Mouse (Mus musculus) urinary bladder, postnatal 25 days (tissue): ENCODE measurements around the gene Ccdc85c.

Experiments
- DNase-seq: peaks from one replicate; pipeline ENCODE4 v3.0.0; 2022; ENCODE audit warnings: low spot score

Ccdc85c gene

DNA sequence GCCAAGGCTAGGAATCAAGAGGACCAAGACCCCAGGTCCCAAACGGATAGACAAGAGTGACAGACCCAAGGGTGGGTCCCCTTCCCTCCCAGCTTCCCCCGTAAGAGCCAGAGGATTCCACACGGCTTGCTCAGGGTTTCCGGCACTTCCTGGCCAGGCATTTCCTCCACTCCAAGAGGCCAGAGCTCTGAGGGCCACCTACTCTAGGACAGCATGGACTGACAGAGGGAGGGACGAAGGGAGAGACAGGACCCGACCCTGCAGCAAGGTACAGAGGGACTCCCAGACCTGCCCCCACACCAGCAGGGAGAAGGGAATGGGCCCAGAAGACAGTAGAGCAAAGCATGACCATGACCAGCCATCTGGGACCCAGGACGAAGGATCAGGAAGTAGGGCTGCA is 7.6 kb downstream of the Ccdc85c start:
- no peak for DNase-seq

DNA sequence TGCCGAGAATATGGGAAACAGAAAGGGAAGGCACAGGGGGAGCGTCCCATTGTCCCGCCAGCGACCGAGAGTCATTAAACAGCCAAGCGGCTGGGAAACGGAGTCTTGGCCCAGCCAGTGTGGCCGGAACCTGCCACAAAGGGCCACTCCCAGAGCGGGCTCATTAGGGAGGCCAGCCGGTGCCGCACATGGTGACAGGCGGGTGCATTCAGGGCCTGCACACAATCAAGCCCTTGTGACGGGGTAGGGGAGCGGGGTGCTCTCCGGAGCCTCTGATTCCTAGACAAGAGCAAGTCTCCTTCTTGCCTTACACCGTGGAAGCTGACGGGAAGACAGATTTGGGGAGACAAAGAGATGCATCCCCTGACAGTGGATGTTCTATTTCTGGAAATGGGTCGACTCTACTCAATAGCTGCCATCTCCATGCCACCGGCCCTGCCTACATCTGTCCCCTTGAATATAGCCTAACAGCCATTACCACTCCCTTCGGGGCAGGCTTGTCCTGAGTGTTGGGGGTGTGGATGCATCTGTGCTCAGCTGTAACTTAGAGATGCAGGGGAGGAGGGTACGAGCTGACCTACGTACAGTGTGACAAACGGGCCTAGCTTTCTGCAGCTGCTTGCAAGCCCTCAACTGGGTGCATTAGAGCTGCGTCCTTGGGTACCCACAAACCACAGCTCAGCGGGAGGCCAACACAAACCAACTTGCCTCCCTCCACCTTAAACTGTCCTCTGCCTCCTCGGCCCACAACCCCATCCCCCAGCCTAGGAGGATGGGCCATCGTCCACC is 9.2 kb downstream of the Ccdc85c start:
- no peak for DNase-seq

DNA sequence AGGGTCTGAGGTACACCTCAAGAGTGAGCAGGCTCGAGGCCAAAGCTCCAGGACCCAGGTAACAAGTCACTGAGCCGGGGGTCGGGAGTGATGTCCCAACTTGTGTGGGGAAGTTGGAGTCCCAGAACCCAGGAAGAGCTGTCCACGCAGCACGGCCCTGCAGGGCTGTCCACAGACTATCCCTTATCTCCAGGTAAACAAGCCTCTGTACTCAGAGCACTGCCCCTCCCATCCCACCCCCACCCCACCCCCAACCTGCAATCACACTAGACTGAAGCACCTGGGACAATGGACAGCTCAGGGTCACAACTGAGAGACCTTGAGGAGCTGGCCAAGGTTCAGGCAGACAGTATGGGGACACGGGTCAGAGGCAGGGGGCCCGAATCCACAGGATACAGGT is 10.3 kb downstream of the Ccdc85c start:
- DNase-seq: no peak

DNA sequence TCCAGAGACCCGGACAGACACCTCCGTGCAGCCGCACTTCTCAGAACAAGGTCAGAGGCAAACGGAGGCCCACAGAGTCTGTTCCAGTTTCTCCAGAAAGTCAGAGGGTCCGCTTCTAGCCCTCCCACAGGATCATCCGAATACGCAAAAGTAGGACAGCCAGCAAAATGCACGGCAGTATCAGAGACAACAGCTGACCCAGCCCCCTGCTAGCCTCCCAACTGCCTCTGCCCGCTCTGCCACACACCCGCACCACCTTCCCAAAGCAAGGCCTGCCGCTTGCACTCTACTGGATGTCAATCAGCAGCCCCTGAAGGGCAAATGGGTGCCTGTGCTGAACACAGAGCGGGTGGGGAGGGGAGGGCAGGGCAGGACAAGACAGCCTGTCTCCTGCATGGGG is 14.3 kb downstream of the Ccdc85c start:
- DNase-seq: no peak

DNA sequence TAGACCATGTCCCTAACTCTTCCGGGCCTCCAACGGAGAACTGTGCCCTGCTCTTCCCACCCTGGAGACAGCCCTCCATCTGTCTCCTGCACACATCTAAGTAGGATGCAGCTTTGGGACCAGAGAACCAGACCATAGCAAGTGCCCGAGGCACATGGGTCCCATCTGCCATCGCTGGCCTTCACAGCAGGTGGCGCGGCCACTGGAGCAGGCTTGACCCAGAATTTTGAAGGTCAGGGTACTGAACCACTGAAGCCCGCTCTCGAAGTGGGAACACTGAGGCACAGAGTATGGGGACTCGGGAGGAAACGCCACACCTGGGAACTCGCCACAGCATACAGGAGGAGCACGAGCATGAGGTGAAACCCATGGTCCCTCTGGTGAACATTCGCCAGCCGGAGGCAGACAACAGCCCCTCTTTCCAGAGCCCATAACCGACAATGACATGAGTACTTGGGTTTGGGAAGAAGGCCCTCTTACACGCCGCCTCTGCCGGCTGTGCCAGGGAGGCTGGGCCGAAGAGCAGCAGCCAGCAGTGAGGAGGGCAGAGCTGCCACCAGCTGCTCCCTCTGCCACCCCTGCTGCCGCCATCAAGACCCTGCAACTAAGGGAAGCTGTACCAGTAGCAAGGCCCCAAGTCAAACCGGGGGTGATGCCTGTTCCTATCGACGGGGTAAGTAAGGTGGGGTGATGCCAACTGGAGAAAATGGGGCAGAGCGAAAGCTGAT is 15.7 kb downstream of the Ccdc85c start:
- no peak for DNase-seq

DNA sequence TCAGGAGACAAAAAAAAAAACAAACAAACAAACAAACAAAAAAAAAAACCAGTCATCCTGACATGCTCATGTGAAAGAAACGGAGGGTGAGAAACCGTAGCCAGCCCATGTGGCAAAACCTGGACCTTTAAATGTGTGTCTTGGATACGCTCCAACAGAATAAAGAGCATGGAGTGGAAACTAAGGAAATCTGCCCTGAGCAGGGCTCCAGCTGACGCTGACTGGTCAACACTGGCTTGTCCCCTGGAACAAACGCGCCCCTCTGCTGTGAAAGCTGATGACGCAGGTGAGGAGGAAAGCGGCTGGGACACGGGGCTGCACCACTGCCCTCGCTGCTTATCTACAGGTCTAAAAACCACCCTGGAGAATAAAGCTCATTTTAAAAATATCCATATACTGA is 18.5 kb downstream of the Ccdc85c start:
- DNase-seq: no peak

DNA sequence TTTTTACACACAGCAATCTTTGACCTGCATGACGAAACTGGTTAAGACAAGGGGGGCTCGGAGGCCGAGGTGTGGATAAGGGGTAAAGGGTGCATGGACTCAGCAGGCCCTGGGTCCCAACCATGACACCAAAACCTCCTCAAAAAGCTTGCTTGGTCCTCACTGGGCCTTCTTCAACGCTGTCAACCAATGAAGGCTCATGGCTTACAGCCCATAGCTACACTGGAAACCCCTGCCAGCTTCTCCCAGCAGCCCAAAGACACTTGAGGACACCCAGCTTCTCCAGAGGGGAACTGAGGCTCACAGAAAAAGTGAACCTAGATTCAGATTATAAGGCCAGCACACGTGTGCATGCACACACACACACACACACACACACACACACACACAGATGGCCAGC is 19.3 kb downstream of the Ccdc85c start:
- DNase-seq: no peak

DNA sequence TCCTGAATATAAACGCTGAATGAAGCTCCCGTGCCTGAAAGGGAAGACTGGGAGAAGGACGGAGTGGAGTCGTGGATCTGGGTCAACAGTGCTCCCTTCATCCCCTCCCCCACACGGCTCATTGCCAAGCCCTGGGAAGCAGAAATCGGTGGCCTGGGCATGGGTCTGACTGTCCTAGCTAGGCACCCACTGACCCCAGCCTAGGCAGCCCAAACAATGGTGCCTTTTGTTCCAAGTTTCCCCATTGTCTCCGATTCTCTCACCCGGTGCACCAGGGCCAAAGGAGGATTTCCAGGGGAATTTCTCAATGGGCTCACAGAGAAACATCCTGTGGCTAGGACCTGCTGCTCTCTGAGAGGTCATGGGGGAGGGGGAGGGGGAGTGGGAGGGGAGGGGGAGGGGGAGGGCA is 19.7 kb downstream of the Ccdc85c start:
- no peak for DNase-seq

DNA sequence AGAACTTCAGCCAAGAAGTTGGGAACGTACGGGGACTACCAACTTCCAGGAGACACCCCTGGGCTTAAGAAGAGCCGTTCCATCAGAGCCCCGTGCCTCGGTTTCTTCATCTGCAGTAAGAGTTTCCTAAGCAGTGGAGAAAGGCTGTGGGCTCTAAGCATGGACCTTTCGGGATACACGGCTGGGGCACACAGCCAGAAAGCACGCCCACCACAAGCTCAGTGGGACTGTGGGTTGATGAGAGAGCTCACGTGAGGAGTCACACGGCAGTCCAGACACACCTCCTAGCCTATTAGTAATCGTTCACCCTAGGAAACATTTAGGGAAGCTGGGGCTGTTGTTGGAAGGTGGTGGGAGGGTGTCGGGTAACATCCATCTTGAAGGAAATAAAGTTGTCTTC is 22.2 kb downstream of the Ccdc85c start:
- no peak for DNase-seq

DNA sequence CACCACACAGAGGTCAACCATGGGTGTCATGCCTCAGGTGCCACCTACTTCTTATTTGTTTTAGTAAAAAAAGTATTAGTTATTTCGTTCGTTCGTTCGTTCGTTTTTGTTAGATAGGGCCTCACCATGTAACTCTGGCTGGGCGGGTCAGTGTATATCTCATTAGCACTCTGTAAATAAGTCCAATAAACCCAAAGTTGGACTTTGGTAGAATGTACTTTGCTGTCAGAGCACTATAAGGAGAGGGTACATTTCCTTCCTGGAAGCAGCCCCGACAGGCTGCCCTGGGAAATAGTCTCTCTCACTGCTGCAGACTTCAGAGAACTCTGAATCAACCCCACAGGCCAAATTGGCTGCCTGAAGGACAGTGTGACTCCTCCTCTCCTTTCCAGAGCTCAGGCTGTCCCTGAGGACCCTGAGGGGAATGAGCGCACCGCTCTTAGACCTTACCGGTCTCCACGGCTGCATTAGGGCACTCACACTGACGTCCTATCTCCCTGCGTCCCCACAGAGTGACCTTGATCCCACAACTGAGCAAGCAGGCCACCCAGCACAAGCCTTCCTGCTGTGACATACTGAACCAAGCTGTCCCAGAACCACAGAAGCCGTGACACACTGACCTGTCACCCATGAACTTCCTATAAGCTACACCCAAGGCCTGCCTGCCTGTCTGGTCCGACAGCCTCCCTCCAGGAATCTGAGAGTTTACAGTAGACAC is 23.2 kb downstream of the Ccdc85c start:
- DNase-seq: no peak

DNA sequence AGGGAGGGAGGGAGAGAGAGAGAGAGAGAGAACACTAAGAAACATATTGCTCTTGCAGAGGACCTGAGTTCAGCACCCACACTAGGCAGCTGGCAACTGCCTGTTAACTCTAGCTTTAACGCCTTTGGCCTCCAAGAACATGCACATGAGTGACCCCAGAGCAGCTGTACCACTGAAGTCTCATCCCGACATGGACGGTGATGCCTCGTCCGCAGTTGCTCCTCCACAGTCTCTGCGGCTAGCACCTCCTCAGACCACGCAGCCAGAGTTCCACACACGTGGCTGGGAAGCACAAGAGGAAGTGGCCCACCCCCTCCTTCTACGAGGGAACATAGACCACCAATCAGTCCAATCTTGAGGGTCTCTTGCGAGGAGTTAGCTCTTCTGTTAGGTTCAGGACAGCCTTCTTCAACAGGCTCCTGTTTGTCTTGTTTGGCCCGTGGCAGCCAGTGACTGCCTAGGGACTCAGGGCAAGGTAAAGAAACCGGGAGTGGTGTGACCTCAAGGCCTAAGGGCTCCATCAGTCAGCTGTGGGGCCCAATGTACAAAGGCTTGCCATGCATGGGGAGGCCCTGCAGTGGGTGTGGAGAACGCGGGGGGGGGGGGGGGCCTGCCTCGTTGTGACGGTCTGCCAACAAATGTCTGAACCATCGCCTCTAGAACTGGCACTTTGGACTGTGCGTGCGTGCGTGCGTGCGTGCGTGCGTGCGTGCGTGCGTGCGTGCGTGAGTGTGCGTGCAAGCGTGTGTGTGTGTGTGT is 24.0 kb downstream of the Ccdc85c start:
- no peak for DNase-seq

DNA sequence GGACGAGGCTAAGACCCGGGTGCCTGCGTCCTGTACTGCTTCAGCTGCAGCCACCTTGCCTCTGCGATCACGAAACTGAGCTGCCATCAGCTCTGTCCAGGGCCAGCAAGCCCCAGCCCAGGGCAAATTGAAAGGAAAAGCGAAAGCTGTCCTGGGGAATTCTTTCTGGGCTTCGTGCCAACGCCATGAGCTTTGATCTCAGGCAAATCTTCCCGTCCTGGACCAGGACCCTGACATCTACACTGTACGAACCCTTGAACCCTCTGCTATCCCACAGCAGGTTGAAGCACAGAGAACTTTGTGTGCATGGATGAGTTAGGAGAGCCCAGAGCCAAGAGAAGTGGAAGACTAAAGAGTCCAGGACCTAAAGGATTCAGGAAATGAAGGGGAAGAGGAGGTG is 25.7 kb downstream of the Ccdc85c start:
- DNase-seq: no peak

DNA sequence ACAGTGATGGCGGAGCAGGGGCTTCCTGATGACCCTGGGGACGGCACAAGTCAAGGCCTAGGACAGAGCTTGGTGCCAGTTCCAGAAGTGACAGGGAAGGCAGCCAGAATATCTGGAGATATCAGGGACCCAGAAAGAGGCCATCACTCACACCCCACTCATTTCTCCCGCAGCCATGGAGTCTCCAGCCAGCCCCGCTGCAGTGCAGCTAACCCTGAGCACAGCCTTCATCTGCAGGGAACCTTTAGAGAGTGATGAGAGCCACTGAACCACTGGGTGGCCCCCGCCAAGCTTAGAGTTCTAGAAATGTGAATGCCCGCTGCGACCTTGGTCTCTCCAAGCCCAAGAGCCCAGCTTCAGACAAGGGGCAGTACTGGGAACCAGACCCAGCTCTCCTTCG is 26.2 kb downstream of the Ccdc85c start:
- DNase-seq: no peak

DNA sequence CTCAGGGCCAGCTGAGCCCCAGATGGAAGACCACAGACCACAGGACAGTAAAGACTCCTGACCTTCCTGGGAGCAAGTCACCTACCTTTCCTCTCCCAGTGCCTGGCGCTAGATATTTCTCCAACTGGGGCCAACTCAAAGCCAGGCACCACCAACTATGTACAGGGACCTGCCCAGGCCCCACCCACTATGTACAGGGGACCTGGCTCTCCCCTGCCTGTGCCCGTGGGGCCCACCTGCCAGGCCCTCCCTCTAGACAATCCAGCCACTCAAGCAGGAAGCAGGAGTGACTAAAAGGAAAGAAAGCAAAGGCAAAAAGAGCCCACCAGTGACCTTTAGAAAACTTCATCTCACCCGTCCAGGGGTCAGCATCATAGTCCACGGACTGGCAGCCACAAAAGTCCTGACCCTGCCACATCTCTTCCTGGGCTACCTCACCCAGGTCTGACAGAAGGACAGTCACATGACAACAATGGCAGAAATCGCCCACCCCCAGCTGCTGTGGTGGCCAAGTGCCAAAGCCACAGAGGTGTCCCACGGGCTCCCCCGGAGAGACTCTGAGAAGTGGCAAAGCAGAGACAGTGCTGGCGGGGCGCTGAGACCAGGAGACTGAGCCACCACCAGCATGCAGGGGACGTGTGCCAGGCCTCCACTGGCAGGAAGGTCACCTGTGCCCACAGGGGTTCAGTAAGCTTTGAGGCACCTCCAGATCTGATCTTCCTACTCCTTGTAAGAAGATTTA is 28.3 kb downstream of the Ccdc85c start:
- no peak for DNase-seq

DNA sequence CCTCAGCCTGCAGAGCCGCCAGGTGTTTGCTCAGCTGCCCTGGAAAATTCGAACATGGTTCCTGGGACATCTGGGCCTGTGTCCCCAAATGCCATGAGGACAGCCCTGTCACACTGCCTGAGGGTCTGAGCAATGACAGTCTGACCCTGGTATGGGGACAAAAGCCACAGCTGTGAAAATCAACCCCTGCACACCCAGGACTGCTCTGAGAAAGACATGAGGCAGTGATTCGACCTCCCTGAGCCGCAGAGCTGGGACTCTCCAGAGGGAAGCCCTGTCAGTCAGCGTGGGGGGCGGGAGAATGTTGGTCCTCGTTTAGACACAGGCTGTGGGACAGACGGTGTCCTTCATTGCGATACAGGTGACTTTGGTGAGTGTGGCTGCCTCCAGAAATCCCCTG is 29.6 kb downstream of the Ccdc85c start:
- DNase-seq: no peak

DNA sequence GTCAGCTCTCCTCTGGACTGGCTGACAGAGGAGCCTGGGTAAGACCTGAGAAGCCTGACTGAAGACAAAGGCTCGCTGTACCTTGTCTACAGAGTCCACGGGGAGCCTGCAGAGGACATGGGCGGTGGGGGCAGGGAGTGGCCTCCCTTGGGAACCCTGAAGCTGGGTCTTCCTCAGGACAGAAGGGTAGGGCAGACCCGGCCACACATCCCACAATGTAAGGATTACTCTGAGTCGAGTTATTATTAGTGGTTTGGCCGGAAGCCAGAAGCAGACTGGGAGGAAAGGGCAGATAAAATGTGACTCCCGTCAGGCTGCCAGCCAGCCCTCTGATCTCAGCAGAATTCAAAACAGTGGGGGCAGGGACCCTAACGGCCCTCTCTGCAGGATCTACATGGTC is 30.4 kb downstream of the Ccdc85c start:
- DNase-seq: peak; percentile 48

DNA sequence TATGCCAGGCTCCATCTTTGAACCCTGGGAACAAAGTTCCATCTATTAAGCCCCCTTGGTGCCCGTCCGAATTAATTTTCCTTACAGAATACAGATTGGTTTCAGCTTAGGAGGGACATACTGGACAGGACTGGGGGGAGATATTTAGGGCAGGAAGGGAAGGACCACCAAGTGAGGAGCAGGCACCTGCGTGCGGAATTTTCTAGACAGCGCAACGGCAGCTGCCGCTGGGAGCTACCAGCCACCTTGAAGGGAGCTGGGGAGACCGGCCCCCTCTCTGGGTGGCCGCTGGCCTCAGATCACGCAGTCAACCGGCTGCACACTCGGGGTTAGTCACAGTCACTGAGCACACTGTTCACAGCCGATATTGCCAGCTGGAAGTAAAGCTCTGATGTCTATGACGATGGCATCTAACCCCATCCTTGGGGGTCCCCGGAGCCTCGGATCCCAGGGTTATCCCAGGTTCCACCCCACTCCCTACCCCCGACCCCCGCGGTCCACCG is 32.9 kb downstream of the Ccdc85c start:
- DNase-seq: no peak

DNA sequence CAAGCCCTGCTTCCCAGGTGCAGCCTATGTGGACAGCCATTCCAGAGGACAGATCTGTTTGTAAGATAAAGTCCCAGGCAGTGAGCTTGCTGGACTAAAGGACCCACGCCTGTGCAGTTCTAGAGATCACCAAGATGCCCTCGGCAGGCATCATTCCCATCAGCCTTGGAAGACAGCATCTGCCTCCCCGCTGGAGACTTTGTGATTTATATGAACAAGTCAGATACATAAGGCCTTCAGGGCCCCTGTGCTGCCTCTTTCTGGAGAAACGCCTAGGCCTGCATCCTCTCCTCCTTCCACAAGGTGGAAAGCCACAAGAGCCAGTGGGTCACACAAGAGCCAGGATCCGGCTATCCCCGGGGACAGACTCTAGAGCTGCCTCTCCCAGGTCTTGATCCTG is 33.6 kb downstream of the Ccdc85c start:
- no peak for DNase-seq

DNA sequence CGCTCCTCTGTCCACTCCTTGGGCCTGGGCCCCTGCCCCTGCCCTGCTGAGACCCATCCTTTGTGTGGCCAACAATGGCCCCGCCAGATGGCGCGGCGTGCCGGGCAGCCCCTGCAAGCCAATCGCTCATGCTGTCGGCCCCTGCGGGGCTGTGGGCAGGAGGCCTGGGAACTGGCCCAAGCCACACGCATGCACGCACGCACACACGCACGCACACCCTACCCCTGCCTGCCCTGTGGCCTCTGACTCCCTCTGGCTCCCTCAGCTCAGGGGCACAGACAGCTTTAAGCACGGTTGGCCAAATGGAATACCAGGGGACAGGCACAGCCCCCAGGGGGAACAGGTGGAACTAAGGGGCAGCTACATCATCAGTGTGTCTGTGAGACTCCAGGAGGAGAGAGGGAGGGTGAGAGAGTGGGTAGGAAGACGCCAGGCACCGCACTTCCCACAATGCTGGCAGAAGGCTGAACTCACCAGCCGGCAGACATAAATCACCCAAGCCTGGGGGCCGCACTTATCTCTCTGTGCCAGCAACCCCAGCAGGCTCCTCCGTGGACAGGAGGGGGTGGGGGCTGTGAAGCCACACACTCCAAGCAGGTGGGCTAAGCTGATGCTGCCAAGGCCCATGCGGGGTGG is 34.2 kb downstream of the Ccdc85c start:
- no peak for DNase-seq

DNA sequence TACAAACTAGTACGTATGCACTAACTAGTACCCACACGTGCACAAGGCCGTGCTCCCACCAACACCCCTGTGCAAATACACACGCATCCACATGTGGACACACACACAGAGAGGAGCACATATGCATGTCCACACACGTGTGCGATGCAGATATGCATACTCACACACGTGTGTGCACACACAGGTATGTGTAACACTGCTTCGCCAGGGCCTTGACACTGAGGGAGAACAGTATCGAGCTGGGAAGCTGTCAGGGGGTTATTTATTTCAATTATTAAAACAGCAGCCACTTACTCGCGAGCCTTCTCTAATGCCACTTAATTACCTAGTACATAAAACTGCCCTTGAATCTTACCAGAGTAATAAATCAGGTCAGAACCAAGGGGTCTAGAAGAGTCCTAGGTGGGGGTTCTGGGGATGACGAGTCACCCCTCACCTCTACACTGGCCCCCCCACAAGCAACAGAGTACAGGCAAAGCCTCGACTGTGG is 34.8 kb downstream of the Ccdc85c start:
- DNase-seq: no peak

DNA sequence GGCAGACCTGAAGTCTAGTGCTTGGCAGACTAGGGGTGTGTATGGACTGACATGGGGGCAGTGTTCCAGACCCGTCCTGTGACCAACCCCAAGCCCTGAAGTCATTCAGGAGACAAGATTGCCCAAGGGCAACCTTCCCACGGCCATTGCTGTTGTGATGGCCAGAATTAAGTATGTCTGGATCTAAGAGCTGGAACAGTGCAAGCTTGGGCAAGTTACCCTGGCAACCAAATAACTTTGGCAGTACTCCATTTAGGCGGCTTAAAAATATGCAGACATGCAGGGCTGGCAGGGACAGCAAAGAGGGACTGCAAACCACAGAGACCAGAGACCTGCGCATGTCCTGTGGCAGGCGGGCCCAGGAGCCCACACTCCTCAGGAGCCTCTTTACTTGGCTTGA is 35.8 kb downstream of the Ccdc85c start:
- DNase-seq: no peak
